Mouse (Mus musculus) embryonic facial prominence, embryonic 10.5 days (tissue): Measurements from ENCODE around the gene Map4k4. TPM values are rescaled to one million over a fixed set of nuclear protein-coding genes. Genes with fewer than 3 reads are reported as not detected.

Source experiments
- DNase-seq: peaks from one replicate; pipeline ENCODE4 v3.0.0-alpha.2; 2017; ENCODE audit warnings: low spot score
- H3K27ac ChIP-seq: fragments of 300-500 bp; sonication (generic); replicated peaks from 2 replicates; pipeline ENCODE4 v1.5.1; 2016; ENCODE audit warnings: mild to moderate bottlenecking
- H3K27me3 ChIP-seq: fragments of 300-500 bp; sonication (generic); replicated peaks from 2 replicates; pipeline ENCODE4 v1.6.1; 2016; ENCODE audit warnings: low read depth, mild to moderate bottlenecking; ENCODE audit not compliant: poor library complexity, severe bottlenecking
- H3K36me3 ChIP-seq: fragments of 300-500 bp; sonication (generic); replicated peaks from 2 replicates; pipeline ENCODE4 v1.6.1; 2016; ENCODE audit warnings: mild to moderate bottlenecking, moderate library complexity
- H3K4me1 ChIP-seq: fragments of 300-500 bp; sonication (generic); 2 replicates; pipeline ENCODE4 v1.6.1; 2016
- H3K4me3 ChIP-seq: fragments of 300-500 bp; sonication (generic); 2 replicates; pipeline ENCODE4 v1.5.1; 2016; ENCODE audit warnings: mild to moderate bottlenecking, moderate library complexity
- H3K9me3 ChIP-seq: fragments of 300-500 bp; sonication (generic); 2 replicates; pipeline ENCODE4 v1.6.1; 2016; ENCODE audit warnings: mild to moderate bottlenecking
- WGBS: fragments of 180-500 bp; shearing (Covaris S2); methylation state at CpG from one replicate; pipeline ENCODE4 v1.1.7; 2016; 5-methylcytosine and 5-hydroxymethylcytosine counted together
- polyA plus RNA-seq: library from polyadenylated mRNA; unstranded; fragments of >200 nt; fragmentation: Nextera tagmentation; extraction: Ambion mirVana; gene quantifications from 2 replicates; pipeline ENCODE4 v1.2.1, GENCODE M21; 2016

The Map4k4 gene
- polyA plus RNA-seq, 1 experiment from 2014 or later, result 41.4 TPM

- Histone ChIP-seq H3K9me3 (no peaks in the 10 kb centered on the region), H3K27me3 (peaks cover 14% of the 10 kb centered on the region), H3K4me3 (peak overlapping the region; percentile 97), H3K36me3 (peaks cover 50% of the 10 kb centered on the region), H3K4me1 (peaks cover 66% of the 10 kb centered on the region), H3K27ac (peak overlapping the region; percentile 100)
- DNase-seq, result peak; percentile 56
- 1% methylated on average over 3 of the region's 3 CpGs for WGBS
Observed at GRCm38 (mm10) chr1:39902704-39903151, 2.0 kb downstream of the Map4k4 start.

- Histone ChIP-seq H3K4me1 (peaks cover 71% of the 10 kb centered on the region), H3K36me3 (peaks cover 69% of the 10 kb centered on the region), H3K9me3 (no peaks in the 10 kb centered on the region), H3K27ac (no peak overlapping the region), H3K27me3 (0 out of 2 replicates have a peak, but pooled peaks cover 2% of the 10 kb centered on the region), H3K4me3 (no peak overlapping the region)
- 93% methylated on average over 3 of the region's 3 CpGs for WGBS
- DNase-seq, result no peak
Observed at GRCm38 (mm10) chr1:39904720-39905119, 4.0 kb downstream of the Map4k4 start.

GRCm38 (mm10) chr1:39906921-39907320 is 6.2 kb downstream of the Map4k4 start:
- H3K4me1 ChIP-seq, result peaks cover 69% of the 10 kb centered on the region
- WGBS, result 72% methylated on average over 11 of the region's 11 CpGs
- no peak overlapping the region for H3K4me3 ChIP-seq
- no peaks in the 10 kb centered on the region for H3K27me3 ChIP-seq
- no peak for DNase-seq
- H3K36me3 ChIP-seq, result peaks cover 91% of the 10 kb centered on the region
- H3K9me3 ChIP-seq, result no peaks in the 10 kb centered on the region
- H3K27ac ChIP-seq, result no peak overlapping the region

GRCm38 (mm10) chr1:39908976-39909375 is 8.3 kb downstream of the Map4k4 start:
- no peak for DNase-seq
- Histone ChIP-seq H3K36me3 (peaks cover 98% of the 10 kb centered on the region), H3K9me3 (no peaks in the 10 kb centered on the region), H3K4me3 (no peak overlapping the region), H3K27me3 (no peaks in the 10 kb centered on the region), H3K27ac (no peak overlapping the region), H3K4me1 (peaks cover 55% of the 10 kb centered on the region)
- WGBS, result 92% methylated on average over 2 of the region's 2 CpGs

GRCm38 (mm10) chr1:39911446-39911845 is 10.7 kb downstream of the Map4k4 start:
- H3K9me3 ChIP-seq, result peaks cover 8% of the 10 kb centered on the region; the same call in 1 of the 2 replicates
- H3K27me3 ChIP-seq, result no peaks in the 10 kb centered on the region
- WGBS, result 80% methylated on average over 3 of the region's 3 CpGs
- peaks cover 34% of the 10 kb centered on the region for H3K4me1 ChIP-seq
- H3K4me3 ChIP-seq, result no peak overlapping the region
- no peak overlapping the region for H3K27ac ChIP-seq
- DNase-seq, result no peak
- peaks cover 99% of the 10 kb centered on the region for H3K36me3 ChIP-seq

GRCm38 (mm10) chr1:39913256-39913655 is 12.5 kb downstream of the Map4k4 start:
- H3K36me3 ChIP-seq, result peaks cover 85% of the 10 kb centered on the region
- no peak overlapping the region for H3K27ac ChIP-seq
- no peaks in the 10 kb centered on the region for H3K27me3 ChIP-seq
- H3K9me3 ChIP-seq, result peaks cover 8% of the 10 kb centered on the region; the same call in 1 of the 2 replicates
- no peak for DNase-seq
- peaks cover 30% of the 10 kb centered on the region for H3K4me1 ChIP-seq
- H3K4me3 ChIP-seq, result no peak overlapping the region
- WGBS, result 94% methylated on average over 4 of the region's 4 CpGs

GRCm38 (mm10) chr1:39916144-39916543 is 15.4 kb downstream of the Map4k4 start:
- no peak overlapping the region for H3K27ac ChIP-seq
- 95% methylated on average over 4 of the region's 4 CpGs for WGBS
- no peaks in the 10 kb centered on the region for H3K27me3 ChIP-seq
- no peak for DNase-seq
- H3K4me3 ChIP-seq, result no peak overlapping the region
- peaks cover 8% of the 10 kb centered on the region; the same call in 1 of the 2 replicates for H3K9me3 ChIP-seq
- peaks cover 24% of the 10 kb centered on the region for H3K4me1 ChIP-seq
- H3K36me3 ChIP-seq, result peaks cover 62% of the 10 kb centered on the region

- H3K27me3 ChIP-seq, result no peaks in the 10 kb centered on the region
- peaks cover 8% of the 10 kb centered on the region; the same call in 1 of the 2 replicates for H3K9me3 ChIP-seq
- H3K36me3 ChIP-seq, result peaks cover 44% of the 10 kb centered on the region
- WGBS, result 81% methylated on average over 13 of the region's 13 CpGs
- no peak overlapping the region for H3K4me3 ChIP-seq
- H3K4me1 ChIP-seq, result peaks cover 43% of the 10 kb centered on the region
- H3K27ac ChIP-seq, result no peak overlapping the region
- no peak for DNase-seq
Observed at GRCm38 (mm10) chr1:39917855-39918516, 17.3 kb downstream of the Map4k4 start.

- H3K9me3 ChIP-seq, result peaks cover 8% of the 10 kb centered on the region; the same call in 1 of the 2 replicates
- H3K36me3 ChIP-seq, result peaks cover 37% of the 10 kb centered on the region
- whole genome bisulfite sequencing, result 80% methylated on average over 7 of the region's 7 CpGs
- H3K27me3 ChIP-seq, result no peaks in the 10 kb centered on the region
- H3K4me3 ChIP-seq, result no peak overlapping the region
- no peak overlapping the region for H3K27ac ChIP-seq
- peaks cover 49% of the 10 kb centered on the region for H3K4me1 ChIP-seq
- no peak for DNase-seq
Observed at GRCm38 (mm10) chr1:39918517-39919115, 17.9 kb downstream of the Map4k4 start.

GRCm38 (mm10) chr1:39920616-39921015 is 19.9 kb downstream of the Map4k4 start:
- H3K27me3 ChIP-seq, result no peaks in the 10 kb centered on the region
- peaks cover 64% of the 10 kb centered on the region for H3K4me1 ChIP-seq
- no peak overlapping the region for H3K4me3 ChIP-seq
- 78% methylated on average over 2 of the region's 2 CpGs for WGBS
- H3K27ac ChIP-seq, result no peak overlapping the region
- DNase-seq, result no peak
- H3K9me3 ChIP-seq, result no peaks in the 10 kb centered on the region; the same call in 1 of the 2 replicates
- H3K36me3 ChIP-seq, result peaks cover 29% of the 10 kb centered on the region

GRCm38 (mm10) chr1:39921996-39922395 is 21.3 kb downstream of the Map4k4 start:
- Histone ChIP-seq H3K4me1 (peaks cover 74% of the 10 kb centered on the region), H3K36me3 (peaks cover 29% of the 10 kb centered on the region), H3K4me3 (no peak overlapping the region), H3K9me3 (no peaks in the 10 kb centered on the region), H3K27me3 (no peaks in the 10 kb centered on the region), H3K27ac (no peak overlapping the region)
- 79% methylated on average over 3 of the region's 3 CpGs for WGBS
- no peak for DNase-seq

GRCm38 (mm10) chr1:39922714-39923113 is 22.0 kb downstream of the Map4k4 start:
- H3K4me3 ChIP-seq, result no peak overlapping the region
- WGBS, result 42% methylated on average over 8 of the region's 8 CpGs
- peaks cover 33% of the 10 kb centered on the region for H3K36me3 ChIP-seq
- H3K27me3 ChIP-seq, result no peaks in the 10 kb centered on the region
- H3K4me1 ChIP-seq, result peaks cover 75% of the 10 kb centered on the region
- no peaks in the 10 kb centered on the region for H3K9me3 ChIP-seq
- H3K27ac ChIP-seq, result 0 out of 2 replicates have a peak overlapping the region, but pooled peaks have one; percentile 10
- no peak for DNase-seq
